ENCODE assay signal across 22 mouse cellular contexts in the genomic region with DNA sequence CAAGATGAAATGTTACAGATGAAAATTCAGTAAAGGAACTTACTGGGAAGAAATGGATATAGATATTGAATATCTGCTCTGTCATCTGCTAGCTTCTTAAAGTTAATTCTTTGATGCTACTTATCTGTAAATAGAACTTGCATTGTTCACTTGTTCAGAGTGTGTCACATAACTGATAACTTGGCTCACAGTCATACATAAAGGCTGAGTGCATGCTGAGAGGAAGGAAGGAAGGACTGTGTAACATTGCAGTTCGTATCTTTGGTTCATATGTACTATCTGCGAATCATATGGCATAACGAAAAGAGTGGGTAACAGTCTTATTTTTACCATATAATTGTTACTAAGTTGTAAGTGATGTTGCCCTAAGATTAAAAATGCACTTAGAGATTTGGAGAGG.
"Had no signal": no experiment of that assay in that cellular context is flagged by ENCODE, and none has a peak within 500 bp of the region (broad histone marks: within the 10 kb centered on the region; RNA-seq: fewer than 3 reads in every experiment).

No protein-coding gene starts in this region.

- H3K4me2 ChIP-seq: intestine, embryonic 15.5 days; kidney, embryonic 15.5 days; lung, embryonic 15.5 days; midbrain, embryonic 13.5 days; neural tube, embryonic 13.5 days; stomach, embryonic 15.5 days had no signal

- H3K4me3 ChIP-seq: intestine, embryonic 15.5 days; kidney, embryonic 15.5 days; left cerebral cortex, adult 2 months; lung, embryonic 15.5 days; midbrain, embryonic 10.5 days; midbrain, embryonic 13.5 days; myocyte; neural tube, embryonic 13.5 days; stomach, embryonic 15.5 days had no signal

- ATAC-seq: intestine, embryonic 15.5 days; midbrain, embryonic 13.5 days; midbrain, embryonic 16.5 days had no signal

- H3K36me3 ChIP-seq: stomach, embryonic 15.5 days had no signal

- DNase-seq: kidney, adult 11 months; kidney, adult 8-10 months; kidney, postnatal 10 days; kidney, postnatal 36 days; layer of hippocampus, postnatal 36 days; lung, adult 18-20 months; lung, postnatal 10 days; lung, postnatal 4 days; retina, postnatal 1 day; right cerebral cortex, postnatal 25 days; spleen, adult 18-20 months; thymus, postnatal 25 days had no signal

- H3K27me3 ChIP-seq: intestine, embryonic 15.5 days; kidney, embryonic 15.5 days; lung, embryonic 15.5 days; midbrain, embryonic 13.5 days; neural tube, embryonic 13.5 days; stomach, embryonic 15.5 days had no signal

- H3K9me3 ChIP-seq: intestine, embryonic 15.5 days; kidney, embryonic 15.5 days; lung, embryonic 15.5 days; midbrain, embryonic 10.5 days; midbrain, embryonic 13.5 days; neural tube, embryonic 13.5 days; stomach, embryonic 15.5 days had no signal

- H3K4me1 ChIP-seq: intestine, embryonic 15.5 days; kidney, embryonic 15.5 days; lung, embryonic 15.5 days; midbrain, embryonic 10.5 days; midbrain, embryonic 13.5 days; neural tube, embryonic 13.5 days; stomach, embryonic 15.5 days had no signal

- H3K9ac ChIP-seq: intestine, embryonic 15.5 days; kidney, embryonic 15.5 days; lung, embryonic 15.5 days; midbrain, embryonic 13.5 days; neural tube, embryonic 13.5 days; stomach, embryonic 15.5 days had no signal

- H3K27ac ChIP-seq: intestine, embryonic 15.5 days; kidney, embryonic 15.5 days; left cerebral cortex, adult 2 months; lung, embryonic 15.5 days; midbrain, embryonic 10.5 days; midbrain, embryonic 13.5 days; neural tube, embryonic 13.5 days; stomach, embryonic 15.5 days had no signal
